Mouse (Mus musculus) NIH3T3 (cell line): ENCODE measurements at regions not wholly inside any gene's neighbourhood (a gene's known extent, or its start where the extent isn't known, plus 50 kb on each side); places are given as distances from the start of the nearest gene placed in this dataset.

Experiments used
- DNase-seq: peaks from one replicate; pipeline ENCODE4 v3.0.0-alpha.2; 2012; ENCODE audit warnings: low read depth

DNA sequence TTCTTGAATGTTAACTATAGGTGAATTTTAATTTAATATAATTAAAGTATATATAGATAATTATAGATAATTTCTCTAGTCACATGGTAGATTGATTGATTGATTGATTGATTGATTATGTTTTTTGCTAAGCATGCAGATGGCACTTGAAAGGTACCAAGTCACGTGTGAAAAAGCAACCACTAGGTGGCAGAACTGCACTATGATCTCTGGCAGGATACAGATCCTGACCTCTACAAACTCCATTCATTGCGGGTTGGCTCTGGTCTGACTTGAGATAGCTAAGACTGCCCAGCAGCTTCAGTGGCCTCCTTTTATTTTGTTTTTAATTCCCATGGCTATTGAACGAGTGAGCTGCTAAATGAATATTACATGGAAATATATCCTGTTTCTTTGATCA lies 229.7 kb upstream of the Grm3 start:
- peak; percentile 21 for DNase-seq

DNA sequence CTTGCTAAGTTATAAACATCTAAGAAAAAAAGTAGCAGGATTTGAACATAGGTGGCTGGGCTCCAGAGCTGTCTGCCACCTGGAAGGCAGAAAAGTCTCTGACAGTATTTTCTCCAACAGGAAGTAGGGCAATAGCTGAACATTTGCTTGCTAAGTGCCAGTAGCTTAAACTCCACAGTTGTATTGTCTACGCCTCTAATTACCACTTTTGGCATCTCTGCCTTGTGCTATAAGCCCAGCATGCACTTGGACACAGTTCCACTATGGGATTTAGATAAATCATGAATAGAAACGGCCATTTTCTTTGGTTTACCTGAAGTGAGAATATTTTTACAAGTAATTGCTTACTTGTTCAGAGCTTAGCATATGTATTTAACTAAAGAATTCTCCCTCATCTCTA lies 213.8 kb upstream of the Grm3 start:
- DNase-seq = no peak

DNA sequence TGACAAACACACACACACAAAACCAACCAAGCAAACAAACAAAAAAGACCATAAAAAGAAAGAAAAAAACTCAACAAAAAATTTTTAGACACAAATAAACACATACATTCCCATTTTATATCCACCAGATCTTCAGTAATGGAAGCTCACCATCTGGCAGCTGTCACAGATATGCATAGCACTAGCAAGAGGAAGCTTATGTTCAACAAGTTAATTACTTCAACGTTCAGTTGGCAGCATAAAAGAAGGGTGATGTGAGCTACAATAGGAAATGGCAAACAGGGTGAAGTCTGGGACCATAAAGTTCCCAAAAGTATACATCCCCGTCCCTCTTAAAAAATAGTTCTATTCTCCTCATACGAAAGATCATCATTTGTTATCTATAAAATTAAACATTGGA lies 188.0 kb upstream of the Grm3 start:
- DNase-seq = no peak

DNA sequence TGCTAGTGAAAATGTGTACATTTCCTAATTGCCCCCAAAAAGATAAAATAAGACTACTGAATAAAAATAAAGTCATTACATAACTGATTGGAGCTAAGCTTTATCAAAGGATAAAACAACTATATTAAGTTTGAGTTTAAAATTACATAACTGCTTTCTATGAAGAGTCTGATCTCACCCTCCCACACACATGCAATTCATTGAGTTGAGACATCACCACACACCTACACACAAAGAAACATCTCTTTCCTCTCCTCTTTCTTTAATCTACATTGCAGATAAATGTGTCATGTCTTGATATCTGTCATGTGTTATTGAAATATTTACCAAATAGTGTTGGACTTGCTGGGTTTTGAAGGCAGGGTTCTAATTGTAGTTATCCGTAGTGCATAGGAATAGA lies 186.8 kb upstream of the Grm3 start:
- DNase-seq = no peak

DNA sequence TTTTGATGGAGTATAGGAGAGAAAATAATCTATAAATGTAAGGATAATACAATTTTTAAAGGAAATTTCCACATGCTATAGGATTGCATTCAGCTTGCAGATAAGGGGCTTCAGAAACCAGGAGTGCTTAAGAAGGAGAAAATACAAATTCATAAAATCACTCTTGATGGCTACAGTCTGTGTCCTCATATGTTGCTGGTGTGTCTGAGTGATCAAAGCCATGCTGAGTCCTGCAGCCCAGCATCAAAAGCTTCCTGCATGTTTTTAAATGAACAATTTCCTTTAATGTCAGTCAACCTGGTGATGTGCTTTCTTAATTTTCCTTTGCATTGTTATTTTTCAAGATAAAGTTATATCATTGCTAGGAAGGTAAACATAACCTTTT lies 186.1 kb upstream of the Grm3 start:
- DNase-seq = no peak

DNA sequence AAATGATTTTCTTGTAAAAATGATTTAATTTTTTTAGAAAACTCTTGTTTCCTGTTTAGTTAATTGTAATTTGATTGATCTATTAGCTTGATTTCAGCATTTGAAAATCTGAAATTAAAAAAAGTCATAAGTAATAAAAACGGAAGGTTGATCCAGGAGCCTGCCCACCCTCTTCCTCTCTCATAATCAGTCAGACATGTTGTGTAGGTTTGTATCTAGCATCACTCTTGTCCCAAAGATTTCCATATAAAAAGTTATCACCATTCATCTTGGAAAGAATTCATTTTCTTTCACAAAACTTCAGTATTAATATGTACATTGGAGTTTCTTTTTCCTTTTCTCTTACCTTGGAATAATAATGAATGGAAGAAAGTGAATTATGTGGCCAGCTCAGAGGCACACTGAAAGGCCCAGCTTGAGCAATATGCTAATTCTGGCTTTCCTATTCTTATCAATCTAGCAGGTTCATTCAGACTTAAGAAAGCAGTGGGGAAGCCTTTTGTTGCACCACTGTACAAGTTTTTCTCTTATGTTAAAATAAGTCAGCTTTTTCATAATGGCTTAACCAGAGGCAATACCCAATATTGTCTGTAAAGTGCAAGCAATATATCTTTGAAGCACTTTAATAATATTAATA lies 185.6 kb upstream of the Grm3 start:
- no peak for DNase-seq

DNA sequence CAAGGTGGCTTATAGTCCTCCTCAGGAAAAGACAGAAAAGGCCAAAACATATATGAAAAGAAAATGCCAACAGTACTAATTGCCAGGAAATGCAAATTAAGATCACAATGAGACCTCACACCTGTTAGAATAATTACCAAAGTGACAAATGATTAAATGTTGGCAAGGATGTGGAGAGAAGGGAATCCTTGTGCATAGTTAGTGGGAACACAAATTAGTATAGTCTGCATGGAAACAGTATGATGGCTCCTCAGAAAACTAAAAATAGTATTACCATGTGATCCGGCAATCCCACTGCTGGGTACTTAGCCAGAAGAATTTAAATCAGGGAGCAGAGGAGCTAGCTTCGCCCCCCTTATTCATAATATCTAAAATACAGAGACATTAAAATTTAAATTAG lies 170.3 kb upstream of the Grm3 start:
- DNase-seq = no peak

DNA sequence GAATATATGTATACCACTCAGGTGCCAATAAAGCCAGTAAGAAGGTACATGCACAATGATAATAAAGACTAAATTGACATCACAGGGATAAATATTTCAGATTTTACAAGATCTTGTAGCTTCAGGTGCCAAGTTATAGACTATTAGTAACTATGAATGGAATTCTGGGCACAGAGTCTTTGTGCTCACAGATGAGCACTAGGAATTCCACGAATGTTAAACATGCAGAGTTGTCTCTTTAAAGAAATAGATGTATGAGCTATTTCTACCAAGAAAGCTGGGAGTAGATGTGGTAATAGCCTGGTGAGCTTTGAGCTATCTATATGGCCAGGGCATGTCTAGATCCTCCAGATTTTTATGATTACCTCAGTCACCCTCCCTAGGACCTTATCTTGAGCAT lies 153.1 kb upstream of the Grm3 start:
- no peak for DNase-seq

DNA sequence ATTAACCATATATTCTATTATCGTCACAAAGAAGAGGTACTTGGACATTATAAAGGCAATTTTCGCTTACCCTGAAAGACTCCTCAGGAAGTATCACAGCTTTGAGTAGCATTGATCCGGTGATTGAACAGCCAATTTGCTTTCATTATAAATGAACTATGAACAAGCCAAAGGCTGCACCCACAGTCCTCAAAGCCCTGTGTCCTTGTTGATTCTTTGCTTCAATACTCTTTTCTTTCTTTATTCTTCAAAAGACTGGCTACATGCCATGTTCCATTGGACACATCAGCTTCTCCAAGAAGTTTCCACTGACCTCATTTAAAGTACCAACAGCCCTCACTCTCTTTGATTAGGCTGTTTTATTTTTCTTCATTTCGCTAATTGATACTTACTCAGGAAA lies 144.1 kb upstream of the Grm3 start:
- DNase-seq = no peak

DNA sequence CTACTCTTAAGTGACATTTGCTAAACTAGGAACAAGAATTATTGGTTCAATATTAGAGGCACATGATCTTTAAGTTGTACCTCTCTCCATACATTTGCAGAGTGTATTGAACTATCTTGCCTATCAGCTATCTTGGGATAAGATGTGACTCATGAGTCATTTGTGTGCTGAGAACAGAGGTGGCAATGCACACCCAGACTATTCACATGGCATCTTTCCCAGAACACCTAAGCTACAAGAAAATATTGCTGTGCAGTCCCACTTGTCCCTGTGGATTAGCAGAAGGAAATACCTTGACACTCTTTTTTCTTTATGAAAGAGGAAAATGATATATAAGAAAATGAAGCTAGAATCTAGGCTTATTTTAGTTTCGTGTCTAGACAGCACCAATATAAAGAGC lies 104.8 kb upstream of the Grm3 start:
- DNase-seq = no peak

DNA sequence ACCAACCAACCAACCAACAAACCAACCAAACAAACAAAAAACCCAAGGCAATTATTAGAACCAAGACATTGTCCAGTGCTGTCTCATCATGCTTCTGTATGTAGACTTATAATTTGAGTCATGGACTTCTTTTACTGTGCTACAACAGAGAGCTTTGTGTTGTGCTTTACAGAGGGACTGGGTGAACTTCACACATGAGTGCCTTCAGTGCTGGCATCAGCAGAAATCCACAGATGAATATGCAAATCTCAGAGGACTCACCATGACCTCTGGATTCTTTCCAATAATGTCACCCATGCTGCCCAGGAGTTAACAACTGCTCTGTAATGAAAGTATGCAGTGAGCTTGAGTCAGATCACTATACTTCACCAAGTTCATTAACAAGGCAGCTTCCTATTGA lies 76.7 kb upstream of the Grm3 start:
- DNase-seq = no peak

DNA sequence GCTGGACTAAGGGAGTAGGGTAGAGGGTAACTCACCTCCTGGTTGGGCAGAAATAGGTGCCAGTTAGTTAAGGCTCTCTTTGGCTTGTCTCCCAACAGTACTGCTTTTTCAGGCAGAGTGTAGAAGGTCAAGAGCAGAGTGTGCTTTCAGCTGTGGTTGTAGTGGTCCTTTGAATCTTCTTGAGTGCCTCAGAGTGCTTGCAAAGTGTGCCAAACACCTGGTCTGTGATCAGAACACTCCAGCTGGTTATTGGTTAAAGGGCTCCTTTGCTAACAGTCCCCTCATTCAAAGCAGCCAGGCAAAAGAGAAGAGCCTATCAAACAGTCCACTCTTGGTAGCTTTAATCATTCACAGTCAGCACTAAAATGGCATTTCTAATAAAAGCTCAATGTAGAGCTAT lies 56.1 kb upstream of the Grm3 start:
- no peak for DNase-seq
